Mouse (Mus musculus): ENCODE results near the gene Ide. TPM values are rescaled to one million over a fixed set of nuclear protein-coding genes. Genes with fewer than 3 reads are reported as not detected.
A peak's percentile ranks its signal among the peaks of the same experiment; 100 is the strongest.

Ide gene
- total and polyA plus RNA-seq, 3 experiments, result 32.6 to 87.5 (median 76.8) TPM

GRCm38 (mm10) chr19:37239096-37239495 is 98.6 kb downstream of the Ide start:
- Histone ChIP-seq H3K36me3 (ENCODE audit: control insufficient read depth in 1 of 2, insufficient read depth in 2 of 2, low read length in 2 of 2) (peaks cover 0 to 25% of the 10 kb centered on the region in 2 experiments; a peak in 2 of 4 replicates), H3K27me3 (ENCODE audit: control insufficient read depth in 1 of 2, insufficient read depth in 2 of 2, low read length in 2 of 2) (no peaks in the 10 kb centered on the region), H3K4me1 (ENCODE audit: control insufficient read depth in 1 of 2, insufficient read depth in 2 of 2, low read length in 2 of 2) (peaks cover 17 to 30% of the 10 kb centered on the region in 2 experiments), H3K9ac (ENCODE audit: control insufficient read depth, low read depth, low read length, poor library complexity, severe bottlenecking) (no peak overlapping the region), H3K4me3 (ENCODE audit: control insufficient read depth in 1 of 2, insufficient read depth in 1 of 2, low read depth in 2 of 2, low read length in 2 of 2) (no peak overlapping the region), H3K27ac (ENCODE audit: control insufficient read depth, low read depth, low read length) (0 out of 2 replicates have a peak overlapping the region, but pooled peaks have one; percentile 2), H3K9me3 (replicated peaks; ENCODE audit: insufficient read depth, low read length) (no peaks in the 10 kb centered on the region), H3K79me2 (ENCODE audit: control insufficient read depth, insufficient read depth, low read length, poor library complexity) (no peaks in the 10 kb centered on the region)
- TF ChIP-seq MYC (IDR thresholded peaks at IDR 0.05; ENCODE audit: low read depth, low read length) (no peak), TCF12 (IDR thresholded peaks at IDR 0.05; ENCODE audit: low read depth, low read length) (no peak), GABPA (IDR thresholded peaks at IDR 0.05; ENCODE audit: low read depth, low read length) (no peak), SIN3A (IDR thresholded peaks at IDR 0.05; ENCODE audit: low read length) (peak; percentile 97), SMC3 (IDR thresholded peaks at IDR 0.05; ENCODE audit: low read depth, low read length) (0 out of 2 replicates have a peak, but pooled peaks have one; percentile 16), MAZ (IDR thresholded peaks at IDR 0.05; ENCODE audit: low read depth, low read length) (0 out of 2 replicates have a peak, but pooled peaks have one; percentile 30), HCFC1 (IDR thresholded peaks at IDR 0.05; ENCODE audit: low read depth, low read length) (peak; percentile 16; the same call in 1 of the 2 replicates), E2F4 (IDR thresholded peaks at IDR 0.05; ENCODE audit: borderline replicate concordance, low read depth, low read length) (no peak), MAX (IDR thresholded peaks at IDR 0.05; ENCODE audit: low read length) (0 out of 2 replicates have a peak, but pooled peaks have one; percentile 53), CTCF (IDR thresholded peaks at IDR 0.05 in 2 of 3, conservative IDR thresholded peaks at IDR 0.05 in 1 of 3; ENCODE audit: control insufficient read depth in 1 of 3, insufficient read depth in 1 of 3, low read depth in 2 of 3, low read length in 3 of 3, poor library complexity in 1 of 3, severe bottlenecking in 1 of 3) (no peak), JUND (IDR thresholded peaks at IDR 0.05; ENCODE audit: low read depth, low read length) (no peak), RAD21 (IDR thresholded peaks at IDR 0.05; ENCODE audit: low read depth, low read length) (no peak), ZNF384 (IDR thresholded peaks at IDR 0.05; ENCODE audit: low read depth, low read length) (no peak), POLR2AphosphoS2 (IDR thresholded peaks at IDR 0.05; ENCODE audit: low read length) (no peak), UBTF (IDR thresholded peaks at IDR 0.05; ENCODE audit: borderline replicate concordance, insufficient read depth, low read depth, low read length) (no peak), NRF1 (IDR thresholded peaks at IDR 0.05; ENCODE audit: insufficient read depth, low read depth, low read length, poor library complexity, severe bottlenecking) (no peak), TBP (IDR thresholded peaks at IDR 0.05; ENCODE audit: low read depth, low read length) (no peak), MYB (IDR thresholded peaks at IDR 0.05; ENCODE audit: low read depth, low read length) (no peak), MXI1 (IDR thresholded peaks at IDR 0.05; ENCODE audit: low read depth, low read length) (peak; percentile 90), ELF1 (IDR thresholded peaks at IDR 0.05; ENCODE audit: low read depth, low read length) (no peak), POLR2A (IDR thresholded peaks at IDR 0.05; ENCODE audit: control insufficient read depth in 1 of 2, insufficient read depth in 1 of 2, low read depth in 1 of 2, low read length in 2 of 2, poor library complexity in 1 of 2) (no peak), POLR2AphosphoS5 (IDR thresholded peaks at IDR 0.05; ENCODE audit: borderline replicate concordance, low read depth, low read length) (no peak), TAL1 (IDR thresholded peaks at IDR 0.05; ENCODE audit: low read length) (no peak), ZMIZ1 (IDR thresholded peaks at IDR 0.05; ENCODE audit: low read depth, low read length) (no peak), USF2 (IDR thresholded peaks at IDR 0.05; ENCODE audit: borderline replicate concordance in 1 of 2, insufficient read depth in 1 of 2, low read depth in 1 of 2, low read length in 2 of 2) (no peak), ETS1 (IDR thresholded peaks at IDR 0.05; ENCODE audit: low read depth, low read length) (no peak)
- peak; percentile 88 for DNase-seq (ENCODE audit: low read depth, low spot score)
